Mouse (Mus musculus): ENCODE results near the gene Hmx1. TPM values are rescaled to one million over a fixed set of nuclear protein-coding genes. Genes with fewer than 3 reads are reported as not detected.

Gene Hmx1
- polyA plus RNA-seq, 1 experiment from 2014 or later, result not detected

GRCm38 (mm10) chr5:35396976-35397641 lies 8.2 kb downstream of the Hmx1 start:
- Histone ChIP-seq H3K27me3 (replicated peaks; ENCODE audit: control insufficient read depth, insufficient read depth, low read length) (peaks cover 97% of the 10 kb centered on the region), H3K27ac (ENCODE audit: low read depth, low read length) (no peak overlapping the region), H3K4me3 (ENCODE audit: low read depth, low read length) (no peak overlapping the region), H3K36me3 (ENCODE audit: control insufficient read depth, insufficient read depth, low read length) (no peaks in the 10 kb centered on the region), H3K9ac (ENCODE audit: low read depth, low read length) (no peak overlapping the region), H3K4me1 (replicated peaks; ENCODE audit: control insufficient read depth, insufficient read depth, low read length) (no peaks in the 10 kb centered on the region), H3K9me3 (ENCODE audit: control insufficient read depth, low read length) (no peaks in the 10 kb centered on the region), H3K4me2 (no peak overlapping the region)
- ATAC-seq (replicated peaks; ENCODE audit: low FRiP score) (no peak), DNase-seq (ENCODE audit: low spot score) (no peak)
- WGBS, result 3% methylated on average over 57 of the region's 57 CpGs

GRCm38 (mm10) chr5:35397642-35398309 lies 8.9 kb downstream of the Hmx1 start:
- no peak overlapping the region for H3K4me3 ChIP-seq (ENCODE audit: low read depth, low read length)
- H3K4me1 ChIP-seq (replicated peaks; ENCODE audit: control insufficient read depth, insufficient read depth, low read length), result no peaks in the 10 kb centered on the region
- H3K27me3 ChIP-seq (replicated peaks; ENCODE audit: control insufficient read depth, insufficient read depth, low read length), result peaks cover 97% of the 10 kb centered on the region
- H3K9ac ChIP-seq (ENCODE audit: low read depth, low read length), result no peak overlapping the region
- WGBS, result 4% methylated on average over 51 of the region's 52 CpGs
- DNase-seq (ENCODE audit: low spot score) (no peak), ATAC-seq (replicated peaks; ENCODE audit: low FRiP score) (no peak)
- no peak overlapping the region for H3K27ac ChIP-seq (ENCODE audit: low read depth, low read length)
- H3K36me3 ChIP-seq (ENCODE audit: control insufficient read depth, insufficient read depth, low read length), result no peaks in the 10 kb centered on the region
- no peak overlapping the region for H3K4me2 ChIP-seq
- H3K9me3 ChIP-seq (ENCODE audit: control insufficient read depth, low read length), result no peaks in the 10 kb centered on the region

- Histone ChIP-seq H3K9me3 (ENCODE audit: control insufficient read depth, low read length) (no peaks in the 10 kb centered on the region), H3K36me3 (ENCODE audit: control insufficient read depth, insufficient read depth, low read length) (no peaks in the 10 kb centered on the region), H3K27me3 (replicated peaks; ENCODE audit: control insufficient read depth, insufficient read depth, low read length) (peaks cover 96% of the 10 kb centered on the region), H3K27ac (ENCODE audit: low read depth, low read length) (no peak overlapping the region), H3K4me1 (replicated peaks; ENCODE audit: control insufficient read depth, insufficient read depth, low read length) (no peaks in the 10 kb centered on the region), H3K9ac (ENCODE audit: low read depth, low read length) (no peak overlapping the region), H3K4me2 (no peak overlapping the region), H3K4me3 (ENCODE audit: low read depth, low read length) (no peak overlapping the region)
- ATAC-seq (replicated peaks; ENCODE audit: low FRiP score), result no peak
- WGBS, result 6% methylated on average over 14 of the region's 14 CpGs
- DNase-seq (ENCODE audit: low spot score), result no peak
These were observed 9.5 kb downstream of the Hmx1 start for GRCm38 (mm10) chr5:35398310-35398910.

DNA sequence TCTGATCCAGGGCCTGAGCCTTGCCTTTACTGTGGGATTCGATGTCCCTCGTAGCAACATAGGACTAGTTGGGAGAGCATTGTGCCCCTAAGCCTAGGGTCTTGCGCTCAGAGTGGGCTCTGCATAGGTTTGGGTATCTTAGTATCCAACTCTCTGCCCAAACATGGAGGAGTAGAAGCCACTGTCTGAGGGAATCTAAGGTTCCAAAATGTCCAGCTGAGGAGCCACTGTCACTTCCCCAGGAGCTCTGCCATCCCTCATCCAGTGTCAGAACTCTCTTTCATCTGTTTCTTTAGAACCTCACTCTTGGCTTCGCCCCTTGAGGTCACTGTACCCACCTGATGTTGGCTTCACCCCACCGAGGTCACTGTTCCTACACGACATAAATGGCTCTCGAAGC lies 10.2 kb downstream of the Hmx1 start:
- H3K9ac ChIP-seq (ENCODE audit: low read depth, low read length), result no peak overlapping the region
- no peaks in the 10 kb centered on the region for H3K36me3 ChIP-seq (ENCODE audit: control insufficient read depth, insufficient read depth, low read length)
- no peaks in the 10 kb centered on the region for H3K9me3 ChIP-seq (ENCODE audit: control insufficient read depth, low read length)
- no peak overlapping the region for H3K27ac ChIP-seq (ENCODE audit: low read depth, low read length)
- WGBS, result 3% methylated on average over 7 of the region's 7 CpGs
- no peaks in the 10 kb centered on the region for H3K4me1 ChIP-seq (replicated peaks; ENCODE audit: control insufficient read depth, insufficient read depth, low read length)
- peaks cover 96% of the 10 kb centered on the region for H3K27me3 ChIP-seq (replicated peaks; ENCODE audit: control insufficient read depth, insufficient read depth, low read length)
- no peak overlapping the region for H3K4me2 ChIP-seq
- no peak overlapping the region for H3K4me3 ChIP-seq (ENCODE audit: low read depth, low read length)
- ATAC-seq (replicated peaks; ENCODE audit: low FRiP score) (no peak), DNase-seq (ENCODE audit: low spot score) (no peak)

GRCm38 (mm10) chr5:35399704-35400320 lies 10.9 kb downstream of the Hmx1 start:
- Histone ChIP-seq H3K4me3 (ENCODE audit: low read depth, low read length) (no peak overlapping the region), H3K4me1 (replicated peaks; ENCODE audit: control insufficient read depth, insufficient read depth, low read length) (no peaks in the 10 kb centered on the region), H3K9me3 (ENCODE audit: control insufficient read depth, low read length) (no peaks in the 10 kb centered on the region), H3K4me2 (no peak overlapping the region), H3K36me3 (ENCODE audit: control insufficient read depth, insufficient read depth, low read length) (no peaks in the 10 kb centered on the region), H3K27me3 (replicated peaks; ENCODE audit: control insufficient read depth, insufficient read depth, low read length) (peaks cover 96% of the 10 kb centered on the region), H3K9ac (ENCODE audit: low read depth, low read length) (no peak overlapping the region), H3K27ac (ENCODE audit: low read depth, low read length) (no peak overlapping the region)
- DNase-seq (ENCODE audit: low spot score) (no peak), ATAC-seq (replicated peaks; ENCODE audit: low FRiP score) (no peak)
- WGBS, result 3% methylated on average over 48 of the region's 48 CpGs

- Histone ChIP-seq H3K36me3 (ENCODE audit: control insufficient read depth, insufficient read depth, low read length) (no peaks in the 10 kb centered on the region), H3K4me1 (replicated peaks; ENCODE audit: control insufficient read depth, insufficient read depth, low read length) (no peaks in the 10 kb centered on the region)
- WGBS, result 6% methylated on average over 8 of the region's 8 CpGs
These were observed 12.3 kb downstream of the Hmx1 start for GRCm38 (mm10) chr5:35401240-35401639.

GRCm38 (mm10) chr5:35407411-35407930 lies 18.6 kb downstream of the Hmx1 start:
- H3K9me3 ChIP-seq (ENCODE audit: control insufficient read depth, low read length), result no peaks in the 10 kb centered on the region
- WGBS, result 72% methylated on average over 9 of the region's 9 CpGs
- no peak overlapping the region for H3K4me3 ChIP-seq (ENCODE audit: low read depth, low read length)
- no peaks in the 10 kb centered on the region for H3K36me3 ChIP-seq (ENCODE audit: control insufficient read depth, insufficient read depth, low read length)
- DNase-seq (ENCODE audit: low spot score) (no peak), ATAC-seq (replicated peaks; ENCODE audit: low FRiP score) (no peak)
- H3K27me3 ChIP-seq (replicated peaks; ENCODE audit: control insufficient read depth, insufficient read depth, low read length), result peaks cover 53% of the 10 kb centered on the region
- no peak overlapping the region for H3K4me2 ChIP-seq
- no peak overlapping the region for H3K9ac ChIP-seq (ENCODE audit: low read depth, low read length)
- no peak overlapping the region for H3K27ac ChIP-seq (ENCODE audit: low read depth, low read length)
- no peaks in the 10 kb centered on the region for H3K4me1 ChIP-seq (replicated peaks; ENCODE audit: control insufficient read depth, insufficient read depth, low read length)

More at GRCm38 (mm10) chr5:35401240-35401639, 12.3 kb downstream of the Hmx1 start:
- Histone ChIP-seq H3K9me3 (ENCODE audit: control insufficient read depth, low read length) (no peaks in the 10 kb centered on the region), H3K27me3 (replicated peaks; ENCODE audit: control insufficient read depth, insufficient read depth, low read length) (peaks cover 95% of the 10 kb centered on the region), H3K4me3 (ENCODE audit: low read depth, low read length) (no peak overlapping the region), H3K9ac (ENCODE audit: low read depth, low read length) (no peak overlapping the region), H3K4me2 (no peak overlapping the region), H3K27ac (ENCODE audit: low read depth, low read length) (no peak overlapping the region)
- ATAC-seq (replicated peaks; ENCODE audit: low FRiP score) (no peak), DNase-seq (ENCODE audit: low spot score) (no peak)

GRCm38 (mm10) chr5:35411028-35411427 lies 22.1 kb downstream of the Hmx1 start:
- H3K36me3 ChIP-seq (ENCODE audit: control insufficient read depth, insufficient read depth, low read length), result no peaks in the 10 kb centered on the region
- H3K4me3 ChIP-seq (ENCODE audit: low read depth, low read length), result no peak overlapping the region
- no peak overlapping the region for H3K27ac ChIP-seq (ENCODE audit: low read depth, low read length)
- H3K9ac ChIP-seq (ENCODE audit: low read depth, low read length), result no peak overlapping the region
- DNase-seq (ENCODE audit: low spot score), result no peak
- H3K9me3 ChIP-seq (ENCODE audit: control insufficient read depth, low read length), result no peaks in the 10 kb centered on the region
- no peaks in the 10 kb centered on the region for H3K4me1 ChIP-seq (replicated peaks; ENCODE audit: control insufficient read depth, insufficient read depth, low read length)
- 57% methylated on average over 10 of the region's 10 CpGs for WGBS
- peaks cover 36% of the 10 kb centered on the region for H3K27me3 ChIP-seq (replicated peaks; ENCODE audit: control insufficient read depth, insufficient read depth, low read length)
- no peak for ATAC-seq (replicated peaks; ENCODE audit: low FRiP score)
- no peak overlapping the region for H3K4me2 ChIP-seq

All from liver, embryonic 11.5 days (tissue).